Mouse (Mus musculus) embryonic facial prominence, embryonic 14.5 days (tissue): ENCODE results near the gene Ccdc185. TPM values are rescaled to one million over a fixed set of nuclear protein-coding genes. Genes with fewer than 3 reads are reported as not detected.

Experiments used
- ATAC-seq: fragments of 200-750 bp; cut with Nextera tagmentation; 2 replicates; pipeline ENCODE4 v1.8.0; 2017; ENCODE audit warnings: low read depth, moderate number of reproducible peaks, moderate TSS enrichment
- DNase-seq: peaks from one replicate; pipeline ENCODE4 v3.0.0-alpha.2; 2015; ENCODE audit warnings: low spot score
- H3K27ac ChIP-seq: fragments of 300-500 bp; sonication (generic); replicated peaks from 2 replicates; pipeline ENCODE4 v1.5.1; 2014; ENCODE audit warnings: low read depth, mild to moderate bottlenecking, low read length, moderate library complexity
- H3K27me3 ChIP-seq: fragments of 300-500 bp; sonication (generic); replicated peaks from 2 replicates; pipeline ENCODE4 v1.6.1; 2014; ENCODE audit warnings: low read length; ENCODE audit not compliant: control insufficient read depth, insufficient read depth
- H3K36me3 ChIP-seq: fragments of 300-500 bp; sonication (generic); 2 replicates; pipeline ENCODE4 v1.6.1; 2014; ENCODE audit warnings: low read length, mixed read lengths; ENCODE audit not compliant: control insufficient read depth, insufficient read depth
- H3K4me1 ChIP-seq: fragments of 300-500 bp; sonication (generic); 2 replicates; pipeline ENCODE4 v1.6.1; 2014; ENCODE audit warnings: antibody characterized with exemption, low read length; ENCODE audit not compliant: control insufficient read depth, insufficient read depth
- H3K4me2 ChIP-seq: fragments of 300-500 bp; sonication (generic); 2 replicates; pipeline ENCODE4 v1.6.1; 2014; ENCODE audit warnings: low read depth, mild to moderate bottlenecking, low read length, moderate library complexity, mixed read lengths
- H3K4me3 ChIP-seq: fragments of 300-500 bp; sonication (generic); 2 replicates; pipeline ENCODE4 v1.5.1; 2014; ENCODE audit warnings: low read depth, mild to moderate bottlenecking, low read length
- H3K9ac ChIP-seq: fragments of 300-500 bp; sonication (generic); 2 replicates; pipeline ENCODE4 v1.6.1; 2014; ENCODE audit warnings: low read depth, mild to moderate bottlenecking, low read length, moderate library complexity, mixed read lengths
- H3K9me3 ChIP-seq: fragments of 300-500 bp; sonication (generic); 2 replicates; pipeline ENCODE4 v1.6.1; 2016; ENCODE audit warnings: low read length; ENCODE audit not compliant: control insufficient read depth
- WGBS: fragments of 180-500 bp; shearing (Covaris S2); extraction: QIAGEN DNeasy Blood & Tissue Kit; methylation state at CpG from one replicate; pipeline ENCODE4 v1.1.7; 2014; 5-methylcytosine and 5-hydroxymethylcytosine counted together
- polyA plus RNA-seq: library from polyadenylated mRNA; unstranded; fragments of >200 nt; fragmentation: Nextera tagmentation; extraction: Ambion mirVana; gene quantifications from 2 replicates; pipeline ENCODE4 v1.2.1, GENCODE M21; 2014

The Ccdc185 gene
- not detected in 2 replicates for polyA plus RNA-seq

- Histone ChIP-seq H3K9ac (no peak within 1 kb of the TSS), H3K27me3 (no peaks in the 10 kb centered on the region), H3K36me3 (no peaks in the 10 kb centered on the region), H3K4me3 (no peak within 1 kb of the TSS), H3K4me1 (no peaks in the 10 kb centered on the region), H3K27ac (no peak within 1 kb of the TSS), H3K4me2 (no peak within 1 kb of the TSS), H3K9me3 (no peaks in the 10 kb centered on the region)
- WGBS, result 93% methylated on average over 9 of the region's 9 CpGs
- DNase-seq (no peak), ATAC-seq (no peak)
Observed at GRCm38 (mm10) chr1:182749080-182749479, at the start of gene Ccdc185. Ccdc185 (minus strand) TSS chr1:182749180.

DNA sequence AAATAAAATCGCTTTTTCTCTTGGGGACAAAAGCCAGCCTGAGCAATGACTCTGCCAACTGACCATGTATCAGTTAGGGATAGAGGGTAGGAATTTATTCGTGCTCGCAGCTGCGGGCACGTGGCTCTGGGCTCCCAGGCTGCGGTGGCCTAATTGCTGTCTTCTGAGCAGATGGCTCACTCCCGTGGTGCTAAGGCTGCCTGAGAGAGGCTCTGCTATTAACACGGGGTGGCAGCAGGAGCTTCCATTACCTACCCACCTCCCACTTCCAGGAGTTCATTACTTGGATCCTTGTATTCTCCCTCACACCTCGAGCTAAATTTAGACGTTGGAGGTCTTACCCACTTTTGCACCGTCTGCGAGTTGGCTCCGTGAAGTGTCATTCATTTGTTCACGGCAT, 48.1 kb upstream of the Ccdc185 start:
- Histone ChIP-seq H3K9me3 (no peaks in the 10 kb centered on the region), H3K36me3 (no peaks in the 10 kb centered on the region), H3K27me3 (no peaks in the 10 kb centered on the region), H3K27ac (no peak overlapping the region), H3K4me1 (peaks cover 8% of the 10 kb centered on the region), H3K4me3 (no peak overlapping the region), H3K4me2 (no peak overlapping the region), H3K9ac (no peak overlapping the region)
- DNase-seq (no peak), ATAC-seq (no peak)
- WGBS, result 80% methylated on average over 13 of the region's 14 CpGs

DNA sequence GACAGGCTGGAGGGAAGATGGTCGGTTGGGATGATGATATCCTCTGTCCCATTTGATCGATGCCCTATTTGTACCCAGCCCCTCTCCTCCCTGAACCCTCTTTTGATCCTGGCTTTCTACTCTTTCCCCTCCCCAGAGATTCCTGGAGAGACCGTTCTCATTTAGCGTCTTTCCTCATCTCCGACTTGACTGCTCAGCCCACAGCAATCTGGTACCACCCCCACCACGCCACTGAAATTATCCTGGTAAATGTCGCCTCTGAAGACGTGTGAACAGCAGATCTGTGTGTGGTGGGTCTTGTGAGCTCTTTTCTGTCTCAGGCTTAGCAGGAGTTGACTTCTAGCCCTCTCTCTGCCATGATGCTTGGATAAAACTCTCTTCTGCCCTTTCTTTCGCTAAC, 45.6 kb upstream of the Ccdc185 start:
- Histone ChIP-seq H3K27ac (no peak overlapping the region), H3K4me1 (peaks cover 10% of the 10 kb centered on the region), H3K4me2 (no peak overlapping the region), H3K9ac (no peak overlapping the region), H3K27me3 (no peaks in the 10 kb centered on the region), H3K4me3 (no peak overlapping the region), H3K9me3 (no peaks in the 10 kb centered on the region), H3K36me3 (no peaks in the 10 kb centered on the region)
- DNase-seq (no peak), ATAC-seq (no peak)
- WGBS, result 89% methylated on average over 9 of the region's 9 CpGs

GRCm38 (mm10) chr1:182794221-182794620, 45.2 kb upstream of the Ccdc185 start:
- H3K4me3 ChIP-seq, result no peak overlapping the region
- no peak overlapping the region for H3K27ac ChIP-seq
- WGBS, result 88% methylated on average over 10 of the region's 10 CpGs
- H3K4me1 ChIP-seq, result peaks cover 10% of the 10 kb centered on the region
- H3K27me3 ChIP-seq, result no peaks in the 10 kb centered on the region
- H3K9ac ChIP-seq, result no peak overlapping the region
- no peaks in the 10 kb centered on the region for H3K36me3 ChIP-seq
- no peak overlapping the region for H3K4me2 ChIP-seq
- ATAC-seq (no peak), DNase-seq (no peak)
- no peaks in the 10 kb centered on the region for H3K9me3 ChIP-seq

DNA sequence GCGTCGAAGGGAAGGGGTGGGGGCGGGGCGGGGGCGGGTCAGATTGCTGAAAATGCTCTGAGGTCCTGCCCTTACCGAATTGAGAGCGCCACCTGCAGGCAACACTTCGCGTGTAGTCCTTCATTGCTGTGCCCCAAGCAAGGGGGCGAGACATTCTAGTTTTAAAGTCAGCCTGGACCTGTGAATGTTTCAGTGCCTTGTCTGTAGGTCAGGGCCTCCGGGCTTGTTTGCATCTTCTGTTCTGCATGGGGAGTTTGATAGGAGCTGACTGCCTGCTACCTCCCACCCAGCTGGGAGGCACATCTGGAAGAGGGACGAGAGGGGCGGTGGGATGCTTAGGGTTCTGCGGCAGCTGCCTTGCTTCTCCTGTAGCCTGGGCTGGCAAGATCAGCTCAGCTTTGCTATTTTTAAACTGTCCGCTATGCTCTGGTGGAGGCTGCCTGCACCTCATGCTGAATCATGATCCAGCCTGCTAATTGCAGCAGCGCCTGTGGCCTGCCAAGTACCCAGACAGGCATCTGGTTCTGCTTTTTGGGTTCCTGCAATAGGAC, 43.6 kb upstream of the Ccdc185 start:
- WGBS, result 6% methylated on average over 15 of the region's 16 CpGs
- Histone ChIP-seq H3K9me3 (no peaks in the 10 kb centered on the region), H3K27ac (peak overlapping the region; percentile 67), H3K4me3 (no peak overlapping the region), H3K27me3 (no peaks in the 10 kb centered on the region), H3K36me3 (no peaks in the 10 kb centered on the region), H3K4me1 (peaks cover 13% of the 10 kb centered on the region), H3K4me2 (peak overlapping the region; percentile 38), H3K9ac (no peak overlapping the region)
- peak; percentile 77 for ATAC-seq
- peak; percentile 86 for DNase-seq

DNA sequence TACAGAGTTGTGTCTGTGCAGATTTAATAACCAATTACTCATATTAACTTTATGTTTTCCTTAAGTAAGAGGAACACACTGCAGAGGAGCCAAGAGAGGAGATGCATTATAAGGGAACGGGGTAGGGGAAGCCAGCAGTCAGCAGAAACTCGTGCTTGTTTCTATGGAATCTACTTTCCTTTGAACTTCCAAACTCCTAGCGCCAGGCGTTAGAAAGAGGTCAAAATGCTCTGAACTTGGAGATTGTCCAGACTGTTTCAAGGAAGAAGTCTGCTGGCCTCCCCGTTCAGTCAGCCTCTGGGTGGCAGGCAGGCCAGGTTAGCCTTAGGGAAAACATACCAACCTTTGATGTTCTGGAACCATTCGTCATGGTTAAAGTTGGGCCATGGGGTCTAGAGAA, 39.9 kb upstream of the Ccdc185 start:
- Histone ChIP-seq H3K9ac (no peak overlapping the region), H3K4me1 (peaks cover 26% of the 10 kb centered on the region), H3K9me3 (no peaks in the 10 kb centered on the region), H3K4me3 (no peak overlapping the region), H3K4me2 (no peak overlapping the region), H3K27ac (no peak overlapping the region), H3K27me3 (no peaks in the 10 kb centered on the region), H3K36me3 (no peaks in the 10 kb centered on the region)
- 46% methylated on average over 6 of the region's 6 CpGs for WGBS
- ATAC-seq, result no peak
- no peak for DNase-seq

GRCm38 (mm10) chr1:182787030-182787429, 38.0 kb upstream of the Ccdc185 start:
- 49% methylated on average over 7 of the region's 7 CpGs for WGBS
- no peak for ATAC-seq
- DNase-seq, result no peak
- Histone ChIP-seq H3K27me3 (no peaks in the 10 kb centered on the region), H3K4me2 (no peak overlapping the region), H3K4me1 (peaks cover 18% of the 10 kb centered on the region), H3K4me3 (no peak overlapping the region), H3K36me3 (no peaks in the 10 kb centered on the region), H3K9ac (no peak overlapping the region), H3K9me3 (no peaks in the 10 kb centered on the region), H3K27ac (no peak overlapping the region)

GRCm38 (mm10) chr1:182785504-182785903, 36.5 kb upstream of the Ccdc185 start:
- Histone ChIP-seq H3K9ac (no peak overlapping the region), H3K27me3 (no peaks in the 10 kb centered on the region), H3K9me3 (no peaks in the 10 kb centered on the region), H3K4me1 (peaks cover 16% of the 10 kb centered on the region), H3K4me3 (no peak overlapping the region), H3K4me2 (no peak overlapping the region), H3K27ac (no peak overlapping the region), H3K36me3 (no peaks in the 10 kb centered on the region)
- no peak for DNase-seq
- 87% methylated on average over 5 of the region's 5 CpGs for WGBS
- no peak for ATAC-seq

DNA sequence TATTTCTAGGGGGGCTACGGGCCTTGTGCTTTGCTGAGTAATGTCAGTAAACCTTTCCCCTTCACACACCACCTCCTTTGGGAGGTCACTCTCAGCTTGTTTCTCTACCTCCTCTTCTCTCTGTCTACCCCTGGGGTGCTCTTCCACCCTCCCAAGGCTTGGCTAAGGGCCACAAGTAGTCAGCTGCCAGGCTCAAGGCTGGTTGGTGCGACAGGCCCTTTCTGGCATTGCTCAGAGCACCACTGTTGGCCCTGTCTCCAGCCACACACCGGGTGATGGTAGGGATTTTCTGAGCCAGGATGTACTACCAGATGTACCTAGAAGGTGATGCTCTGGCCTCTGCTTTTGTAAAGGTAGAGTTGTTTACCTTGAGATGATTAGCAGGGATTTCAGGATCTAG, 35.8 kb upstream of the Ccdc185 start:
- ATAC-seq (no peak), DNase-seq (no peak)
- Histone ChIP-seq H3K36me3 (no peaks in the 10 kb centered on the region), H3K4me1 (peaks cover 16% of the 10 kb centered on the region), H3K9ac (no peak overlapping the region), H3K9me3 (no peaks in the 10 kb centered on the region), H3K4me2 (no peak overlapping the region), H3K4me3 (no peak overlapping the region), H3K27me3 (no peaks in the 10 kb centered on the region), H3K27ac (no peak overlapping the region)
- WGBS, result 51% methylated on average over 3 of the region's 3 CpGs
